Mouse (Mus musculus) ES-Bruce4 (cell line): Measurements from ENCODE around the gene 4930415O20Rik. TPM values are rescaled to one million over a fixed set of nuclear protein-coding genes. Genes with fewer than 3 reads are reported as not detected.

Experiments used
- H3K27ac ChIP-seq: 2 replicates; pipeline ENCODE4 v1.5.1; 2012; ENCODE audit warnings: low read length, inconsistent platforms; ENCODE audit not compliant: insufficient read depth
- H3K27me3 ChIP-seq: 2 replicates; pipeline ENCODE4 v1.6.1; 2012; ENCODE audit warnings: mild to moderate bottlenecking, low read length, inconsistent platforms; ENCODE audit not compliant: control insufficient read depth, poor library complexity, insufficient read depth, severe bottlenecking
- H3K36me3 ChIP-seq: 2 replicates; pipeline ENCODE4 v1.6.1; 2012; ENCODE audit warnings: inconsistent platforms, mild to moderate bottlenecking, low read length, moderate library complexity; ENCODE audit not compliant: control insufficient read depth, poor library complexity, insufficient read depth, severe bottlenecking
- H3K4me1 ChIP-seq: one replicate; pipeline ENCODE4 v1.8.1; 2011; ENCODE audit warnings: low read length; ENCODE audit not compliant: control insufficient read depth, insufficient read depth
- H3K4me3 ChIP-seq: 2 replicates; pipeline ENCODE4 v1.5.1; 2011; ENCODE audit warnings: low read depth, mild to moderate bottlenecking, low read length
- H3K9ac ChIP-seq: 2 replicates; pipeline ENCODE4 v1.6.1; 2012; ENCODE audit warnings: low read depth, mild to moderate bottlenecking, inconsistent platforms; ENCODE audit not compliant: poor library complexity, severe bottlenecking
- H3K9me3 ChIP-seq: replicated peaks from 2 replicates; pipeline ENCODE4 v1.6.1; 2012; ENCODE audit warnings: mild to moderate bottlenecking, low read length, inconsistent platforms; ENCODE audit not compliant: control insufficient read depth, poor library complexity, insufficient read depth, severe bottlenecking
- CTCF ChIP-seq: IDR thresholded peaks from one replicate; pipeline ENCODE4 v1.8.1; 2011; ENCODE audit warnings: low read depth, low read length
- EP300 ChIP-seq: IDR thresholded peaks from 2 replicates; pipeline ENCODE4 v1.6.1; 2011; ENCODE audit warnings: low read depth, low read length; ENCODE audit not compliant: insufficient read depth
- POLR2A ChIP-seq: IDR thresholded peaks from one replicate; pipeline ENCODE4 v1.8.1; 2011; ENCODE audit warnings: low read length; ENCODE audit not compliant: insufficient read depth
- polyA plus RNA-seq: library from polyadenylated mRNA; stranded (reverse); fragments of >200 nt; gene quantifications from 2 replicates; pipeline ENCODE4 v1.2.4, GENCODE M21; 2011; ENCODE audit warnings: low read depth; ENCODE audit not compliant: missing spikeins, insufficient read depth, insufficient read length

Gene 4930415O20Rik
- polyA plus RNA-seq, 1 experiment, result 2.6 TPM

DNA sequence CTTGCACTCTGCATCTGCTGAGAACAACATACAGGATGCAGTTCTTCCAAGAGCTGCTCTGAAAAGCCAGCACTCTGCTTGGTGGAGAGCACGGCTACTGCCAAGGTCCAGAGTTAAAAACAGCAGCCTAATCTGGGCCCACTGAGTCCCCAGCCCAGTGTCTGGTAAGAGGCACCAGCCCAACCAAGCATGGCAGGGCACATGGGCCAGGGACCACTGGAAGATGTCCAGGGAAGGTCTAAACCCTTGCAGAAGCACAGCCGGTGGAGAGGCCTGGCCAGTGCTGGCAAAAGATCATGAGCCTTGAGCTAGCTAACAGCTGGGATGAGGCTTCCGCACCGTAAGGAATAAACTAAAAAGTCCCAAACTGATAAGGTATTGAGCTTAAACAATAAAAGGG, 14.9 kb upstream of the 4930415O20Rik start:
- H3K9me3 ChIP-seq, result no peaks in the 10 kb centered on the region
- no peak overlapping the region for H3K27ac ChIP-seq
- H3K27me3 ChIP-seq, result no peaks in the 10 kb centered on the region
- H3K4me1 ChIP-seq, result no peaks in the 10 kb centered on the region
- no peak for TF ChIP-seq CTCF
- TF ChIP-seq POLR2A, result no peak
- no peak for TF ChIP-seq EP300
- no peak overlapping the region for H3K9ac ChIP-seq
- H3K36me3 ChIP-seq, result peaks cover 58% of the 10 kb centered on the region
- no peak overlapping the region for H3K4me3 ChIP-seq

DNA sequence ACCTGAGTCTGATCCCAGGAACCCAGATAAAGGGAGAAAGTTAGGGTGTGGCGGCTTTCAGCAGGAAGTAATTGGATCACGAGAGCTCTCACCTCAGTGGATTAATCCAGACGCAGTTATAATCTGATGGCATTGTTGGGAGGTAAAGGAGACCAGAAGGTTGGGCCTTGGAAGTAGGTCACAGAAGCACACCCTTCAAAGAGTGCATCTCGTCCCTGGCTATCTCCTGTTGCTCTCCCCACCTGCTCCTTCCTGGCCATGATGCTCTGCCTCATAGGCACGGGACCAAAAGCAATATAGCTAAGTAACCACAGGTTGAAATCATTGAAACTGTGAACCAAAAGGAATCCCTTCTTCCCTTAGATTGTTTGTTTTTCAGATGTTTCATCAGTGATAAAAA, 13.6 kb upstream of the 4930415O20Rik start:
- H3K36me3 ChIP-seq, result peaks cover 51% of the 10 kb centered on the region

DNA sequence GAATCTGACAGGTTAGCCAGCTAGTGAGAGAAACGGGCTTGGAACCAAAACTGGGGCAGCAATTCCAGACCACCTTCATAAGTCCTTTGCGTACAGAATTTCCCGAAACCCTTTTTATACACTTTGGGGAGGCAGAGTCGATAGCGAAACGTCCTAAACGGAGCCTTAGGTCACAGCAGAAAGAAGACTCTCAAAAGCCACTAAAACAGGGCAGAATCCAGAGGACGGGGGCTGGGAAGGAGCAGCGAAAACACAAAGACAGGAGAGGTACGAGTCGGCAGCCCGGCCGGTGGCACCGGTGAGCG, 3.9 kb upstream of the 4930415O20Rik start:
- TF ChIP-seq POLR2A, result no peak
- TF ChIP-seq CTCF, result no peak
- no peak for TF ChIP-seq EP300
- Histone ChIP-seq H3K9me3 (no peaks in the 10 kb centered on the region), H3K36me3 (peaks cover 24% of the 10 kb centered on the region), H3K27ac (peak overlapping the region; percentile 45), H3K9ac (peak overlapping the region; percentile 76), H3K4me1 (no peaks in the 10 kb centered on the region), H3K27me3 (no peaks in the 10 kb centered on the region), H3K4me3 (peak overlapping the region; percentile 75)

More for the DNA sequence above, 13.6 kb upstream of the 4930415O20Rik start:
- Histone ChIP-seq H3K9me3 (no peaks in the 10 kb centered on the region), H3K27me3 (no peaks in the 10 kb centered on the region), H3K9ac (no peak overlapping the region), H3K4me3 (no peak overlapping the region), H3K27ac (no peak overlapping the region), H3K4me1 (no peaks in the 10 kb centered on the region)
- TF ChIP-seq CTCF (no peak), EP300 (no peak), POLR2A (no peak)

DNA sequence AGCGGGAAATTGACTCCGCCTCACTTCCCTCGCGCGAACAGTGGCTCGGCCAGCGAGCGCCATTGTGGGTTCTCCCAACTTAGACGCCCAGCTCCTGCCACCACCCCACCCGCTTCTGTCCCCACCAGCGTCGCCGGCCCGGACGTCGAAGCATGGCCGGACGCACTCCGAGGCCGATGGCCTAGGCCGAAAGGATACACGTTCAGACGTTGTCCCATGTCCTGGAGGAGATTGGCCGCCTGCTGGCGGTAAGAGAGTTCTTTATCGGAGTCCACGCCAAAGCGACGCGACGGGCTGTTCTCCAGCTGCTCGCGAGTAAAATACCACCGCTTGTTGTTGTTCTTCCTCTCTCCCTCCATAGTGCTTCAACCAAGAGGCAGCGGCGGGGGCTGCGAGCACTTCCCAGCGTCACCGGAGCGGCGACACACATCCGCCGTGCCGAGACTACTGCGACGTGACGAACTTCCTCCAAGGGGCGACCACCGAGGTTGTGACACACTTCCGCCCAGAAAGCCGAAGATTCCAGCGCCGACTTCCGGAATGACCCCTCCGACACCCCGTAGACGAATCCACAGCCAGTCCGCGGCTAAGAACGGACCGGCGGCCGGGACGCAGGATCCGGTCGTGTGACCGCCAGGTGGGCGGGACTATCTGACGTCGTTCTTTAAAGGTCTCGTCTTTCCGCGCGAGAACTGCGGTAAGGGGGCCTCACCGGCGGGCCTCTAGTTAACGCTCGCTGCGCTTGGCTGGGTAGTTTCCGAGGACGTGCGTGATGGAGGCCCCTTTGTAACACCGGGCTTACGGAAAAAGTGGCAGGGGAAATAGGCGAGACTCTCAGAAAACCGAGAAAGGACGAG, 3.3 kb upstream of the 4930415O20Rik start:
- Histone ChIP-seq H3K4me1 (no peaks in the 10 kb centered on the region), H3K9me3 (no peaks in the 10 kb centered on the region), H3K36me3 (peaks cover 24% of the 10 kb centered on the region), H3K27ac (peak overlapping the region; percentile 76), H3K4me3 (peak overlapping the region; percentile 97), H3K27me3 (no peaks in the 10 kb centered on the region), H3K9ac (peak overlapping the region; percentile 86)
- TF ChIP-seq CTCF, result no peak
- peak; percentile 42; the same call in 1 of the 2 replicates for TF ChIP-seq EP300
- peak; percentile 93 for TF ChIP-seq POLR2A

DNA sequence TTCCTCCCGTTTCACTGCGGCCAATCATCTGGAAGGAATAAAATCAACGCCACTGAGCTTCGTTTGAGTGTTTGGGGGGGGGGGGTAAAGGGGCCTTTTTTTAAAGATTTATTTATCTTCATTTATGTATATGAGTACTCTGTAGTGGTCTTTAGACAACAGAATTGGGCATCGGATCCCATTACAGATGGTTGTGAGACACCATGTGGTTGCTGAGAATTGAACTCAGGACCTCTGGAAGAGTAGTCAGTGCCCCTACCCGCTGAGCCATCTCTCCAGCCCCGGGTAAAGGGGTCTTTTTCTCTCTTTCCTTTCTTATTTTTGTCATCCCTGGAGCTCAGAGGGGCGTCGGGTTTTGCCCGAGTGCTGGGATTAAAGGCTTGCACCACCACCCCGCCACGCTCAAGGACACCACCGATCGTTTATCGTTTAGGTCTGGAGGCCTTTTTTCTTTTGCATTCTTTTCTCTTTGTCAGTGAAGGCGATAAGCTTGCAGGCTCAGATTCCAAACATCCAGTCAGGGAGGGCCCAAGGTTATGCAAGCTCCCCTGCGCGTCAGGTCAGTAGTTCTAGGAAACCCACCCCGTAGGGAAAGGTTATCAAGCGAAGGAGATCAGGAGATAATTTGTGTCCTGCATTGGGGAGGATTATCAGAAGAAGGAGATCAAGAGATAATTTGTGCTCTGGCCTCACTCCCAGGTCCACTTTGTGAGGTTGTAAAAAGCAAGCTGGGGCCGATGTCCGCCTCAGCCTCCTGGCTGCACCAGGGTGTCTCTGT, 2.4 kb upstream of the 4930415O20Rik start:
- H3K27ac ChIP-seq, result peak overlapping the region; percentile 76
- H3K36me3 ChIP-seq, result peaks cover 20% of the 10 kb centered on the region
- peak overlapping the region; percentile 97 for H3K4me3 ChIP-seq
- H3K9ac ChIP-seq, result peak overlapping the region; percentile 86
- H3K27me3 ChIP-seq, result no peaks in the 10 kb centered on the region
- H3K4me1 ChIP-seq, result no peaks in the 10 kb centered on the region
- TF ChIP-seq POLR2A (no peak), CTCF (no peak), EP300 (no peak)
- H3K9me3 ChIP-seq, result no peaks in the 10 kb centered on the region
